Mouse (Mus musculus) limb, embryonic 12.5 days (tissue): ENCODE measurements around the gene Opcml. TPM values are rescaled to one million over a fixed set of nuclear protein-coding genes. Genes with fewer than 3 reads are reported as not detected.

Source experiments
- ATAC-seq: fragments of 200-750 bp; cut with Nextera tagmentation; 2 replicates; pipeline ENCODE4 v1.8.0; 2017; ENCODE audit warnings: low read depth, moderate TSS enrichment; ENCODE audit not compliant: insufficient number of reproducible peaks, insufficient read depth, low FRiP score, low TSS enrichment
- H3K27ac ChIP-seq: fragments of 300-500 bp; sonication (generic); 2 replicates; pipeline ENCODE4 v1.5.1; 2016; ENCODE audit warnings: mild to moderate bottlenecking, moderate library complexity
- H3K27me3 ChIP-seq: fragments of 300-500 bp; sonication (generic); 2 replicates; pipeline ENCODE4 v1.6.1; 2016; ENCODE audit warnings: mild to moderate bottlenecking, moderate library complexity
- H3K36me3 ChIP-seq: fragments of 300-500 bp; sonication (generic); 2 replicates; pipeline ENCODE4 v1.6.1; 2016; ENCODE audit warnings: mild to moderate bottlenecking, moderate library complexity
- H3K4me1 ChIP-seq: fragments of 300-500 bp; sonication (generic); replicated peaks from 2 replicates; pipeline ENCODE4 v1.6.1; 2016
- H3K4me2 ChIP-seq: fragments of 300-500 bp; sonication (generic); 2 replicates; pipeline ENCODE4 v1.6.1; 2016; ENCODE audit warnings: mild to moderate bottlenecking, moderate library complexity
- H3K4me3 ChIP-seq: fragments of 300-500 bp; sonication (generic); replicated peaks from 2 replicates; pipeline ENCODE4 v1.5.1; 2016; ENCODE audit warnings: mild to moderate bottlenecking
- H3K9ac ChIP-seq: fragments of 300-500 bp; sonication (generic); replicated peaks from 2 replicates; pipeline ENCODE4 v1.6.1; 2016; ENCODE audit warnings: mild to moderate bottlenecking, moderate library complexity
- H3K9me3 ChIP-seq: fragments of 300-500 bp; sonication (generic); 2 replicates; pipeline ENCODE4 v1.6.1; 2016; ENCODE audit warnings: mild to moderate bottlenecking, moderate library complexity
- WGBS: fragments of 180-500 bp; shearing (Covaris S2); methylation state at CpG from one replicate; pipeline ENCODE4 v1.1.7; 2016; 5-methylcytosine and 5-hydroxymethylcytosine counted together
- polyA plus RNA-seq: library from polyadenylated mRNA; unstranded; fragments of >200 nt; fragmentation: Nextera tagmentation; extraction: Ambion mirVana; gene quantifications from 2 replicates; pipeline ENCODE4 v1.2.1, GENCODE M21; 2016

Gene Opcml
- polyA plus RNA-seq, 1 experiment from 2014 or later, result 1.6 TPM

DNA sequence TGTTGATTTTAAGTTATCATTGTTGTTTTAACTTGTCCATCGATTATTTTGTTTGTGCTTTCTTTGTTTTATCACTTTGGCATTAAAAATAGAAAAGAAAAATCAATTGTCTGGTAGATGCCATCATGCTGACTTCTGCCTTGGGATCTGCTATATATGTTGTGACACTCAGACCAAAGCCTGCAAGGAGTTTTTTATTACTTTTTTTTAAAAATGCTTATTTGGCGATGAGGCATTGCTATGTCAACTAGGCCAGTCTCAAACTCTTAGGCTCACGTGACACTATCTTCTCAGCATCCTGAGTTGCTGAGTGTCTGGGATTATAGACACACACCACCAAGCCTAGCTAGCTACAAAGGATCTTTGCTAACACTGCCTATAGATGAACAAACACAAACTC, 605.1 kb downstream of the Opcml start:
- WGBS, result 91% methylated on average over 3 of the region's 3 CpGs
- Histone ChIP-seq H3K9me3 (no peaks in the 10 kb centered on the region), H3K4me1 (no peaks in the 10 kb centered on the region), H3K4me3 (no peak overlapping the region), H3K9ac (no peak overlapping the region), H3K36me3 (no peaks in the 10 kb centered on the region), H3K4me2 (no peak overlapping the region), H3K27me3 (no peaks in the 10 kb centered on the region; the same call in 1 of the 2 replicates), H3K27ac (no peak overlapping the region)
- ATAC-seq, result no peak

DNA sequence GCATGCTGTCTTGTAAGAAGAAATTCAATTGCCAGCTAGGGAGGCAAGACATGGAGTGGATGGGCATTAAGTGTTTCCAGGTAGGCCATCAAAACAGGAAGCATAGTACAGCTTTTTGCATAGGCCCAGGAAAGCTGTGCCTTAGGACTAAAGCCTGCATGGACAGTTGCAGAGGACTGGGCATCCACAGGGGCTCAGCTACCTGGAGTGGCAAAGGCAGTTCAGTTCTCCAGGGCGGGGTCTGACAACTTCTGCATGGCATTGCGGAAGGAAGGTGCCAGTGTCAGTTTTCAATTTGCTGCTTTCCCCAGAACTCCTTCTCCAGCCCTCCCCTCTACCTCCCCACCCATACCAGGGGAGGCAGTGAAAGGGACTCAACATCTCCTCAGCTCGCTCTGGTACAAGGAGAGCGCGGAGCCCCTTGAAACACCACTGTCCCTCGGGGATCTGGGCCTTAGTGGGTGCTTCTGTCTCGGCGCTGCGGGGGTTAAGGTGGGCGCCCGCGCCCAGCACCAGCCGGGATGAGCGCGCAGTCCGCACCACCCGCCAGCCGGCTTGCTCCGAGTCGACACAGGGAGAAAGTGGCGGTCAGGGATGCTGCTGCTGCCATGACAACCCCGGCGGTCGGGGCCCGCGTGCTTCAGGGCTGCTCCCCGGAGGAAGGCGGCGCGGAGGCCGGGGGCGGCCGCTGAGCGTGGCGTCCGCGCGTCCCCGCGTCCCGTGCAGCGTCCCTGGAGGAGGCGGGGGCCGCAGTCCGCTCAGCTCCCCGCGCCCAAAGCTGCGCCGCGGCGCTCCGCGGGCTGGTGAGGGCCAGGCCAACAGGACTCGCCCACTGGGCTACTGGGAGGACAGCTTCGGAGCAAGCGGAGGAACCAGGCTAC, 612.4 kb downstream of the Opcml start:
- peak overlapping the region; percentile 58 for H3K4me3 ChIP-seq
- H3K4me1 ChIP-seq, result peaks cover 6% of the 10 kb centered on the region
- H3K36me3 ChIP-seq, result no peaks in the 10 kb centered on the region
- H3K4me2 ChIP-seq, result peak overlapping the region; percentile 99
- no peak overlapping the region for H3K27ac ChIP-seq
- 1% methylated on average over 47 of the region's 56 CpGs for WGBS
- H3K27me3 ChIP-seq, result peaks cover 47% of the 10 kb centered on the region
- H3K9me3 ChIP-seq, result no peaks in the 10 kb centered on the region
- H3K9ac ChIP-seq, result peak overlapping the region; percentile 54
- ATAC-seq, result peak; percentile 56; the same call in 1 of the 2 replicates

DNA sequence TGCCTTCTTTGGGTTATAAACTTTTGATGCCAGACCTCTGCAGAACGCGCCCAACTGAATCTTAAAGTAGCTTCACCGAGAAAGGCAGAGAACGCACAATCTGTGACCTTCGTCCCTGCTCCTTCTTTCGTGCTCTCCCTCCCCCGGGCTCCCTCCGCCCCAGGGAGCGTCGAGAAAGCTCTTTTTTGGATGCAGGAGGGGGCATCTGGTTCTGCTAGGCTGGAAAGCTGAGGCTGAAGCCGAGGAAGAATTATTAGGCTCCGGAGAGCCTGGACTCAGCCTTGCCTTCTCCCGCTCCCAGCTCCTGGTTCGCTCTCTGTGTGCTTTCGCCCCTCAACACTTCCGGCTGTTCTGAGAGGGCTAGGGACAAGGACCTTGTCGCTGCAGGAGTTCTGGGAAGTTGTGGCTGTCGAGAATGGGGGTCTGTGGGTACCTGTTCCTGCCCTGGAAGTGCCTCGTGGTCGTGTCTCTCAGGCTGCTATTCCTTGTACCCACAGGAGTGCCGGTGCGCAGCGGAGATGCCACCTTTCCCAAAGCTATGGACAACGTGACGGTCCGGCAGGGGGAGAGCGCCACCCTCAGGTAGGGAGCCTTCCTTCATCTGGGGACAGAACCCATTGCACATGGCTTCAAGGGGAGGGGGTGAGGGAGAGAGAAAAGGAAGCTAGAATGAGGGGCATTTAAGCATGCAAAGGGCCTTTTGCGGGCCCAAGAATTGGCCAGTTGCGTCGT, 613.4 kb downstream of the Opcml start:
- ATAC-seq, result no peak
- Histone ChIP-seq H3K9ac (peak overlapping the region; percentile 50; the same call in 1 of the 2 replicates), H3K36me3 (no peaks in the 10 kb centered on the region), H3K9me3 (no peaks in the 10 kb centered on the region), H3K27ac (no peak overlapping the region), H3K27me3 (peaks cover 47% of the 10 kb centered on the region), H3K4me1 (peaks cover 6% of the 10 kb centered on the region), H3K4me2 (peak overlapping the region; percentile 99), H3K4me3 (peak overlapping the region; percentile 58)
- WGBS, result 2% methylated on average over 30 of the region's 30 CpGs

DNA sequence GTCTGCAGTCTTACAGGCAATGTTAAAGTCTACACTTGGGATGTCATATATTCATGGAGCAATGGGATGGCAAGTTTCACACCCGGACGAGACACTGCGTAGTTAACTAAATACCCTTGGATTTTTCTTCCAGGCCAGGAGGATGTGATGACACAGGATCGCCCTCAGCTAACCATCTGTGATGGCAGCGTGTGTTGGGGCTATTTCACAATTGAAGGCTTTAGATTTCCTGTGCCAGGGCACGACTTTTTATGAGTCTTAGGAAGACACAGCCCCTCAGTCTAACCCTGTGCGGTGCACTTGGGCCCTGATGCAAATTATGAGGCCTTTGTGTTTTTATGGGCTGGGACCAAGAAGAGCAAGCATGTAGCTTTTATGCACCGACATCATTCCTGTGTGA, 614.0 kb downstream of the Opcml start:
- Histone ChIP-seq H3K36me3 (no peaks in the 10 kb centered on the region), H3K4me3 (peak overlapping the region; percentile 58; the same call in 1 of the 2 replicates), H3K4me1 (peaks cover 6% of the 10 kb centered on the region), H3K9ac (no peak overlapping the region), H3K27ac (no peak overlapping the region), H3K9me3 (no peaks in the 10 kb centered on the region), H3K27me3 (peaks cover 47% of the 10 kb centered on the region), H3K4me2 (peak overlapping the region; percentile 99)
- 56% methylated on average over 8 of the region's 8 CpGs for WGBS
- no peak for ATAC-seq

DNA sequence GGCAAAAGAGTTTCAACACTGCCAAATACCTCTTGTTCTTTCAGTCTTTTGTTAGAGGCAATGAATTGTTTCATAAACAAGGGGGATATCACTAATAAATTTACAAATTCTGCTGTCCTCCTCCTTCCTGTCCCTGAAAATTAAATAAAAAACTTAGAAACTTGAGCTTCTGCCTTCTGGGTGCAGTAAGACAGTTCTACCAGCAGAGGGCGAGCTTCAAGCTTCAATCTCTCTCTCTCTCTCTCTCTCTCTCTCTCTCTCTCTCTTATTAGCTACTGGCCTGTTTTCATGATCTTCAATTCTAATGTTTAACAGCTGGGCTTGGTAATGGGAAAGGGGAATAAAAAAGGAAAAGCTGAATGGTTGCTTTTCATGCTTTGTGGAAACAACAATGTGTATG, 615.2 kb downstream of the Opcml start:
- no peak overlapping the region for H3K4me2 ChIP-seq
- H3K9ac ChIP-seq, result no peak overlapping the region
- no peaks in the 10 kb centered on the region for H3K9me3 ChIP-seq
- H3K4me1 ChIP-seq, result peaks cover 6% of the 10 kb centered on the region
- 0% methylated on average over 1 of the region's 1 CpGs for WGBS
- ATAC-seq, result no peak
- H3K27ac ChIP-seq, result no peak overlapping the region
- H3K4me3 ChIP-seq, result no peak overlapping the region
- H3K27me3 ChIP-seq, result peaks cover 47% of the 10 kb centered on the region
- no peaks in the 10 kb centered on the region for H3K36me3 ChIP-seq

DNA sequence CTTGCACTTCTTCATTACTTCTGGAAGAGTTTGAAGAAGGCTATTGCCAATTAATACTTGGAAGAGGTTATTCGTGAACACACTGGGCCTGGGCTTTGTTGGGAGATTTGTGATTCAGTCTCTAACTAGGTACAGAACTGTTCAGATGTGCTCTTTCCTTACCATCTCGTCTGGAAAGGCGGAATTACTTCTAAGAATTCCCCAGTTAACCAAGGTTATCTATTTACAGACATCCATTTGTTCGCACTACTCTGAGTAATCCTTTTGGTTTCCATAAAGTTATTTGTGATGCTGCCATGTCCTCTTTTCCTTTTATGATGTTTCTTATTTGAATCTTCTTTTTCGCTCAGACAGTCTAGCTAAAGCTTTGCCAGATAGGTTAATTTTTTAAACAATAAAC, 630.2 kb downstream of the Opcml start:
- 80% methylated on average over 5 of the region's 5 CpGs for WGBS
- Histone ChIP-seq H3K27ac (no peak overlapping the region), H3K9me3 (no peaks in the 10 kb centered on the region), H3K4me1 (no peaks in the 10 kb centered on the region), H3K9ac (no peak overlapping the region), H3K4me2 (no peak overlapping the region), H3K36me3 (no peaks in the 10 kb centered on the region), H3K27me3 (no peaks in the 10 kb centered on the region), H3K4me3 (no peak overlapping the region)
- ATAC-seq, result no peak

- Histone ChIP-seq H3K36me3 (no peaks in the 10 kb centered on the region), H3K9me3 (no peaks in the 10 kb centered on the region)
These were observed 632.8 kb downstream of the Opcml start for GRCm38 (mm10) chr9:28423407-28423806.

DNA sequence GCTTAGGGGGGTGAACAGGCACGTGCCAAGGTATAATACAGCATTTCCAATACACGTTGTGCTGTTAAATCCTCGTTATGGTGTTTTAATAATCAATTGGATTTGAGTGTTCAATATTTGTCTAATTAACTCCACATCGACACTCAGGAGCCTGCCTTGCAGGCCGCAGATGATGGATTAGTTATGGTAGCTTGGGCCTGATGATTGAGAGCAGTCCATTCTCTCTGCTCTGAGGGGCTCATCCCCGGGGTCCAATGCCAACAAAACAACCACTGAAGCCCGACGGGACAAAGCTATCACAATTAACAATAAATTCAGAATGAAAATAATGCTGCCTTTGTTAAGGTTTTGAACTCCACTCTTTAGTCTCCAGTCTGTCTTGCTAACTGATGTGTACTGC, 641.6 kb downstream of the Opcml start:
- Histone ChIP-seq H3K9me3 (no peaks in the 10 kb centered on the region), H3K27ac (no peak overlapping the region), H3K36me3 (no peaks in the 10 kb centered on the region), H3K9ac (no peak overlapping the region), H3K4me3 (no peak overlapping the region), H3K4me2 (no peak overlapping the region), H3K27me3 (no peaks in the 10 kb centered on the region), H3K4me1 (no peaks in the 10 kb centered on the region)
- 82% methylated on average over 8 of the region's 8 CpGs for WGBS
- ATAC-seq, result no peak

More at GRCm38 (mm10) chr9:28423407-28423806, 632.8 kb downstream of the Opcml start:
- 78% methylated on average over 12 of the region's 12 CpGs for WGBS
- H3K9ac ChIP-seq, result no peak overlapping the region
- ATAC-seq, result no peak
- H3K27me3 ChIP-seq, result no peaks in the 10 kb centered on the region
- no peak overlapping the region for H3K4me3 ChIP-seq
- H3K4me1 ChIP-seq, result no peaks in the 10 kb centered on the region
- H3K4me2 ChIP-seq, result no peak overlapping the region
- H3K27ac ChIP-seq, result no peak overlapping the region

- Histone ChIP-seq H3K9me3 (no peaks in the 10 kb centered on the region), H3K36me3 (no peaks in the 10 kb centered on the region), H3K4me2 (no peak overlapping the region), H3K9ac (no peak overlapping the region), H3K4me3 (no peak overlapping the region), H3K4me1 (peaks cover 5% of the 10 kb centered on the region; the same call in 1 of the 2 replicates), H3K27ac (no peak overlapping the region), H3K27me3 (no peaks in the 10 kb centered on the region)
- no peak for ATAC-seq
- 80% methylated on average over 4 of the region's 4 CpGs for WGBS
These were observed 648.2 kb downstream of the Opcml start for GRCm38 (mm10) chr9:28438752-28439151.

DNA sequence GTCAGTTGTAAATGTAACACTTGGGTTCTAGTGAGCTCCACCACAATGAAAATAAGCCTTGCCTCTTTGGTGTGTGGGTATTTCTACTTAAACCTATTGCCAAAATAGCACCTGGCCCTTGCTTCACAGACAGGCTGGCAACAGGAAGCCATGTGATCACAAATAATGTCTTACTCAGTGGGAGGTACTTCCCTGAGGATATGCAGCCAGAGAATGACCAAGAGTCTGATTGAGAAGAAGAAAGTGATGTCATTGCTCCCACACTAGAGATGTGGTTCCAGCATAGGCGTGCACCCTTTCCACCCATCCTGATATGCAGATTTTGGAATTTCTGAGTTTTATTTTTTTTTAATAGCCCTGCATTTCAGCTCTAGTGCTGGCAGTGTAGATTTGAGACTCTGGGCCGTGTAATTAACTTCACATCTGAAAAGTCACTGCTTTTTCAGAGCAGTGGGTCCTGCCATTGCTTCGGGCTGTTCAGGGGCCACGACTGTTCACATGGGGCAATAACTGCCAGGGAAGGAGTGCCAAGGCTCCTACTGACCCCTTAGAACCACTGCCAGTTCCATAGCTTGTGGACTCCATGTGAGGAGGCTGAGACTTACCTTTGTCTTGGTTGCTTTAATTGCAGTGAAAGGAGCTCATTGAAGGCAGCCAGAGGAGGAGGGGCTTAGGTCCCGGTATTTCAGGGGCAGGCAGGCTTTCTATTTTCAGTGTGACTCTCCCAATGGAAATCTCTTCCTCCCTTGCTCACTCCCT, 649.0 kb downstream of the Opcml start:
- no peak for ATAC-seq
- no peak overlapping the region for H3K9ac ChIP-seq
- H3K4me3 ChIP-seq, result no peak overlapping the region
- no peaks in the 10 kb centered on the region for H3K27me3 ChIP-seq
- H3K4me2 ChIP-seq, result no peak overlapping the region
- 54% methylated on average over 5 of the region's 5 CpGs for WGBS
- H3K9me3 ChIP-seq, result no peaks in the 10 kb centered on the region
- peaks cover 5% of the 10 kb centered on the region; the same call in 1 of the 2 replicates for H3K4me1 ChIP-seq
- no peak overlapping the region for H3K27ac ChIP-seq
- no peaks in the 10 kb centered on the region for H3K36me3 ChIP-seq
